Mouse (Mus musculus) heart, adult 9 months (tissue): ENCODE results near the gene Cyp2c39.
"Not testable (repeated sequence)": the region's sequence is repeated elsewhere in the genome, so short reads cannot be mapped to it uniquely, and the experiment has no call there.

Experiments used
- DNase-seq, 2 experiments: peaks; one replicate each; pipeline ENCODE4 v3.0.0; 2022; ENCODE audit warnings: low spot score in 2 of 2

Cyp2c39 gene

GRCm38 (mm10) chr19:39510534-39510933, at the start of gene Cyp2c39:
Gene Cyp2c39 (plus strand): TSS chr19:39510862.
- DNase-seq, result no peak

GRCm38 (mm10) chr19:39462941-39463340, 47.7 kb upstream of the Cyp2c39 start, which contains the start of gene Cyp2c38:
Gene Cyp2c38 (minus strand): TSS chr19:39463075.
- no peak for DNase-seq

GRCm38 (mm10) chr19:39463923-39464322, 46.7 kb upstream of the Cyp2c39 start:
- no peak for DNase-seq

- not testable (repeated sequence) for DNase-seq
Observed at GRCm38 (mm10) chr19:39483961-39484360, 26.7 kb upstream of the Cyp2c39 start.

GRCm38 (mm10) chr19:39506341-39506740, 4.3 kb upstream of the Cyp2c39 start:
- no peak for DNase-seq

- no peak for DNase-seq
Observed at GRCm38 (mm10) chr19:39509533-39509932, 1.1 kb upstream of the Cyp2c39 start.
